Mouse (Mus musculus) midbrain, embryonic 16.5 days (tissue): ENCODE measurements around the gene Cyb561. TPM values are rescaled to one million over a fixed set of nuclear protein-coding genes. Genes with fewer than 3 reads are reported as not detected.

Experiments
- ATAC-seq: fragments of 200-750 bp; cut with Nextera tagmentation; 2 replicates; pipeline ENCODE4 v1.8.0; 2017; ENCODE audit warnings: moderate TSS enrichment
- H3K27ac ChIP-seq: fragments of 300-500 bp; sonication (generic); 2 replicates; pipeline ENCODE4 v1.5.1; 2014; ENCODE audit warnings: mild to moderate bottlenecking, low read length, mixed read lengths
- H3K27me3 ChIP-seq: fragments of 300-500 bp; sonication (generic); 2 replicates; pipeline ENCODE4 v1.6.1; 2014; ENCODE audit warnings: low read depth, low read length, mixed read lengths; ENCODE audit not compliant: control insufficient read depth, insufficient read depth
- H3K36me3 ChIP-seq: fragments of 300-500 bp; sonication (generic); 2 replicates; pipeline ENCODE4 v1.6.1; 2014; ENCODE audit warnings: mild to moderate bottlenecking, low read length, moderate library complexity, mixed read lengths; ENCODE audit not compliant: control insufficient read depth, insufficient read depth
- H3K4me1 ChIP-seq: fragments of 300-500 bp; sonication (generic); 2 replicates; pipeline ENCODE4 v1.6.1; 2014; ENCODE audit warnings: mild to moderate bottlenecking, low read length, mixed read lengths; ENCODE audit not compliant: control insufficient read depth, insufficient read depth
- H3K4me2 ChIP-seq: fragments of 300-500 bp; sonication (generic); 2 replicates; pipeline ENCODE4 v1.6.1; 2014; ENCODE audit warnings: mild to moderate bottlenecking, low read length, mixed read lengths
- H3K4me3 ChIP-seq: fragments of 300-500 bp; sonication (generic); 2 replicates; pipeline ENCODE4 v1.5.1; 2014; ENCODE audit warnings: low read depth, mild to moderate bottlenecking, low read length, moderate library complexity, mixed read lengths
- H3K9ac ChIP-seq: fragments of 300-500 bp; sonication (generic); 2 replicates; pipeline ENCODE4 v1.6.1; 2014; ENCODE audit warnings: low read depth, low read length, mixed read lengths
- H3K9me3 ChIP-seq: fragments of 300-500 bp; sonication (generic); replicated peaks from 2 replicates; pipeline ENCODE4 v1.6.1; 2014; ENCODE audit warnings: mild to moderate bottlenecking, low read length, mixed read lengths; ENCODE audit not compliant: control insufficient read depth, poor library complexity, severe bottlenecking
- WGBS: fragments of 180-500 bp; shearing (Covaris S2); extraction: QIAGEN DNeasy Blood & Tissue Kit; methylation state at CpG from one replicate; pipeline ENCODE4 v1.1.7; 2014; 5-methylcytosine and 5-hydroxymethylcytosine counted together
- polyA plus RNA-seq: library from polyadenylated mRNA; unstranded; fragments of >200 nt; fragmentation: Nextera tagmentation; extraction: Ambion mirVana; gene quantifications from 2 replicates; pipeline ENCODE4 v1.2.1, GENCODE M21; 2015

The Cyb561 gene
- polyA plus RNA-seq, 1 experiment from 2014 or later, result 87.0 TPM

- no peaks in the 10 kb centered on the region for H3K4me1 ChIP-seq
- no peaks in the 10 kb centered on the region for H3K27me3 ChIP-seq
- H3K4me2 ChIP-seq, result no peak overlapping the region
- peaks cover 8% of the 10 kb centered on the region for H3K36me3 ChIP-seq
- no peak overlapping the region for H3K9ac ChIP-seq
- ATAC-seq, result no peak
- WGBS, result 75% methylated on average over 4 of the region's 4 CpGs
- no peak overlapping the region for H3K27ac ChIP-seq
- H3K9me3 ChIP-seq, result no peaks in the 10 kb centered on the region
- H3K4me3 ChIP-seq, result no peak overlapping the region
These were observed 47.5 kb downstream of the Cyb561 start for GRCm38 (mm10) chr11:105905529-105906213.

GRCm38 (mm10) chr11:105902956-105903355, 50.2 kb downstream of the Cyb561 start:
- no peaks in the 10 kb centered on the region for H3K9me3 ChIP-seq
- H3K9ac ChIP-seq, result no peak overlapping the region
- no peaks in the 10 kb centered on the region for H3K27me3 ChIP-seq
- no peak overlapping the region for H3K4me2 ChIP-seq
- ATAC-seq, result no peak
- H3K27ac ChIP-seq, result no peak overlapping the region
- no peak overlapping the region for H3K4me3 ChIP-seq
- H3K36me3 ChIP-seq, result peaks cover 14% of the 10 kb centered on the region
- no peaks in the 10 kb centered on the region for H3K4me1 ChIP-seq
- WGBS, result 91% methylated on average over 1 of the region's 1 CpGs

GRCm38 (mm10) chr11:105901501-105901900, 51.6 kb downstream of the Cyb561 start:
- H3K27me3 ChIP-seq, result no peaks in the 10 kb centered on the region
- peaks cover 14% of the 10 kb centered on the region for H3K36me3 ChIP-seq

GRCm38 (mm10) chr11:105899151-105899550, 54.0 kb downstream of the Cyb561 start:
- Histone ChIP-seq H3K36me3 (peaks cover 18% of the 10 kb centered on the region), H3K4me2 (no peak overlapping the region), H3K4me1 (no peaks in the 10 kb centered on the region), H3K4me3 (no peak overlapping the region), H3K27me3 (no peaks in the 10 kb centered on the region), H3K27ac (no peak overlapping the region), H3K9ac (no peak overlapping the region), H3K9me3 (no peaks in the 10 kb centered on the region)
- 70% methylated on average over 1 of the region's 1 CpGs for WGBS
- no peak for ATAC-seq

More at GRCm38 (mm10) chr11:105901501-105901900, 51.6 kb downstream of the Cyb561 start:
- Histone ChIP-seq H3K27ac (no peak overlapping the region), H3K9ac (no peak overlapping the region), H3K9me3 (no peaks in the 10 kb centered on the region), H3K4me1 (no peaks in the 10 kb centered on the region), H3K4me2 (no peak overlapping the region), H3K4me3 (no peak overlapping the region)
- no peak for ATAC-seq
- WGBS, result 83% methylated on average over 2 of the region's 2 CpGs

GRCm38 (mm10) chr11:105887281-105887680, 65.9 kb downstream of the Cyb561 start:
- Histone ChIP-seq H3K9me3 (no peaks in the 10 kb centered on the region), H3K4me1 (no peaks in the 10 kb centered on the region), H3K4me2 (no peak overlapping the region), H3K27ac (no peak overlapping the region), H3K9ac (no peak overlapping the region), H3K27me3 (no peaks in the 10 kb centered on the region), H3K36me3 (peaks cover 7% of the 10 kb centered on the region; the same call in 1 of the 2 replicates), H3K4me3 (no peak overlapping the region)
- 83% methylated on average over 1 of the region's 1 CpGs for WGBS
- no peak for ATAC-seq

- WGBS, result 94% methylated on average over 1 of the region's 1 CpGs
- no peaks in the 10 kb centered on the region for H3K4me1 ChIP-seq
- no peak for ATAC-seq
- H3K36me3 ChIP-seq, result peaks cover 7% of the 10 kb centered on the region; the same call in 1 of the 2 replicates
- H3K9me3 ChIP-seq, result no peaks in the 10 kb centered on the region
- no peak overlapping the region for H3K27ac ChIP-seq
- no peak overlapping the region for H3K4me3 ChIP-seq
- no peak overlapping the region for H3K9ac ChIP-seq
- H3K27me3 ChIP-seq, result no peaks in the 10 kb centered on the region
- H3K4me2 ChIP-seq, result no peak overlapping the region
These were observed 67.6 kb downstream of the Cyb561 start for GRCm38 (mm10) chr11:105885558-105885957.

Other genes starting within 250 kb of the Cyb561 start
- gene Ace, start 14.6 kb upstream of the Cyb561 start, polyA plus RNA-seq, result 7.0 and 8.2 TPM in 2 replicates
- gene Ace3, start 41.3 kb upstream of the Cyb561 start, polyA plus RNA-seq, result 0.09 TPM in 1 of 2 replicates, not detected in the other
- gene Kcnh6, start 54.8 kb upstream of the Cyb561 start, polyA plus RNA-seq, result 1.8 and 2.2 TPM in 2 replicates
- 174 and 187 TPM in 2 replicates for gene Dcaf7, start 83.5 kb upstream of the Cyb561 start, polyA plus RNA-seq
- 7.6 and 8.0 TPM in 2 replicates for gene Taco1, start 112.7 kb upstream of the Cyb561 start, polyA plus RNA-seq
- gene Map3k3, start 131.3 kb upstream of the Cyb561 start, polyA plus RNA-seq, result 10.9 and 12.3 TPM in 2 replicates
- not detected in 2 replicates for gene Gm10840, start 207.5 kb upstream of the Cyb561 start, polyA plus RNA-seq
- gene Limd2, start 207.5 kb upstream of the Cyb561 start, polyA plus RNA-seq, result 143 and 158 TPM in 2 replicates
- 25.1 and 28.2 TPM in 2 replicates for gene Strada, start 248.8 kb upstream of the Cyb561 start, polyA plus RNA-seq